Mouse (Mus musculus) large intestine, adult 2 months (tissue): ENCODE results near the gene Trp53rkb. TPM values are rescaled to one million over a fixed set of nuclear protein-coding genes. Genes with fewer than 3 reads are reported as not detected.
"Not testable (repeated sequence)": the region's sequence is repeated elsewhere in the genome, so short reads cannot be mapped to it uniquely, and the experiment has no call there.

Experiments
- DNase-seq: peaks from one replicate; pipeline ENCODE4 v3.0.0-alpha.2; 2012; ENCODE audit warnings: low read depth, low spot score
- WGBS: fragments of 180-500 bp; shearing (Covaris S2); methylation state at CpG from one replicate; pipeline ENCODE4 v1.1.7; 2018; 5-methylcytosine and 5-hydroxymethylcytosine counted together
- polyA plus RNA-seq: library from polyadenylated mRNA; depleted of rRNA; stranded (reverse); fragments of >200 nt; gene quantifications from 2 replicates; pipeline ENCODE4 v1.2.3, GENCODE M21; 2012

The Trp53rkb gene
- polyA plus RNA-seq, 1 experiment: 3.6 TPM

DNA sequence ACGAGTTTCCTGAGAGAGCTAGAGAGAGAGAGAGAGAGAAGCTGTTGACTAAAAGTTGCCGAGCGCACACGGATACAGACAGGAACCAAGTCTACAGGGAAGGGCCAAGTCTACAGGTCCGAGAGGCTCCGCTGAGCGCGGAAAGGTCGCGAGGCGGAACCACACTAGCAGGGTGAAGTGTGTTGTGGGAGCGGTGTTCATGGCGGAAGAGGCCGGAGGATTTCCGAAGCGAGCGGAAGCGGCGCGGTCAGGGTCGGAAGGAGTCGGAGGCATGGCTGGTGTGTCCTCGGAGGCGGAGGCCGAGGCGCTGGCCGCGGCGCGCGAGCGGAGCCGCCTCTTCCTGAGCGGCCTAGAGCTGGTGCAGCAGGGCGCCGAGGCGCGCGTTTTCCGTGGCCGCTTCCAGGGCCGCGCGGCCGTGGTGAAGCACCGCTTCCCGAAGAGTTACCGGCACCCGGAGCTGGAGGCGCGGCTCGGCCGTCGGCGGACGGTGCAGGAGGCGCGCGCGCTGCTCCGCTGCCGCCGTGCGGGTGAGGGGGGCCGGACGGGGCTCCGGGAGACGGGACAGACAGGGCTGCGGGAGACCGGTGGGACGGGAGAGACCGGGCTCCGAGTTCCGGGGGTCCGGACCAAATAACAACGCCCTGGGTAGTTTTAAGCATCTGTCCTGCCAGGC, 1.3 kb downstream of the Trp53rkb start:
- WGBS: under 1% methylated on average over 76 of the region's 76 CpGs
- DNase-seq: not testable (repeated sequence)

DNA sequence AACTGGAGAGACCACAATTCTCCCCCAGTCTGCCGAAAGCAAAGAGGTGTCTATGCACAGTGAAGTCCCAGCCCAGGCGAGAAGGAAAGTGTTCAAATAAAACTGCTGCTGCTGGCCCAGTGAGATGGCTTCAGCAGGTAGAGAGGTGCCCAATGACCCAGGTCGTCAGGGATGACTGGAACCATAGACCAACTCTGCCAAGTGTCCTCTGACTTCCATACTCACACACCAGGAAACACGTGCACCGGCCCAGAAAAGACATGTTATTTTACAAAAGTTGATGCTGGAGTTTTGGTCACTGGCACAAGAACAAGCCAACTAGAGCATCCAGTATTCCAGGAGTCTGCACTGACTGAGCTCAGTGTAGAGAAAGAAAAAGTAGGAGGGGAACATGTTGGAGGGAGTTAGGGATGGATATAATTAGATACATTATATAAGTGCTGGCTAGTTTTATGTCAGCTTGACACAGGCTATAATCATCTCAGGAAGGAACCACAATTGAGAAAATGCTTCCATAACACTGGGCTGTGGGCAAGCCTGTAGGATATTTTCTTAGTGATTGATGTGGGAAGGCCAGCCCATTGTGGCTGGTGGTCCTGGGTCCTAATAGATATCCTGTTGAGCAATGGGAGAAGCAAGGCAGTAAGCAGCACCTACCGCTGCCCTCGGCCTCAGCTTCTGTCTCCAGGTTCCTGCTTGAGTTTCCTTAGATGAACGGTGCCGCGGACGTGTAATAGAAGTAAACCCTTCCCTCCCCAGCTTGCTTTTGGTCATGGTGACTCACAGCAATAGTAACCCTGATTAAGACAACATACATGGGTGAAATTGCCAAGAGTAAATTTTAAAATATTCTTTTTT, 7.5 kb downstream of the Trp53rkb start:
- 78% methylated on average over 11 of the region's 11 CpGs for WGBS

DNA sequence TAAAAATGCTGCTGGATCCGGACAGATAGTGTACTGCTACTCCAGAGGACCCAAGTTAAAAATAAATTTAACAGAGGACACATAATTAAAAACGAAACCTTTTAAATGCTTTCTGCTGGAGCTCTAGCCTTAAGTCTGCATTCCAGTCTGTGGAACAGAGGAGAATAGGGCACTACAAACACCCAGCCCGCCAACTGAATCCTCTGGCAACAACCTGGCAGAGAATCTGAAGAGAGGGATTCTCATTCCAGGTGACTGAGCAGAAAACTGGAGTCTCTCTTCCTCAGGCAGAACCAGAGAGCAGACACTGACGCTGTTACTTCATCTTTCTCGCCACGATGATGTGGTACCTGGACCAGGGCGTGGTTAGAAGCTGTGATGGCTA, 8.1 kb downstream of the Trp53rkb start:
- no peak for DNase-seq
- WGBS: 79% methylated on average over 7 of the region's 7 CpGs

More for the DNA sequence above, 7.5 kb downstream of the Trp53rkb start:
- no peak for DNase-seq

DNA sequence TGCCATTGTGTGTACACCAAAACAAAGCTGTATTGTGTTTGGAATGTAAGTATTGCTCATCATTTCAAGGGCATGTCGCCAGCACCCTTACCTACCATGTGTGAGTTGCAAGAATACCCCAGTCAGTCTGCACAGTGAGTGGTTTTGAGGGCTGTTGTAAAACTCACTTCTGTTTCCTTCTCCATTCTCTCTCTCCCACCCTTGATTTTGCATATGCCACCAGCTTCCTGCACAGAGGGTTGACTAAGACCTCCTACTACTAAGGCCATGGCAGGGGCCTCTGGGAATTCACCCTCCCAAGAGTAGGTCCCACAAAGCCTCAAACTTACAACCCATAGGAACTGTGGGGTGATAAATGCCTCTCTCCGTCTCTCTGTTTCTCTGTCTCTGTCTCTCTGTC, 9.1 kb downstream of the Trp53rkb start:
- no peak for DNase-seq
- WGBS: 68% methylated on average over 2 of the region's 2 CpGs

DNA sequence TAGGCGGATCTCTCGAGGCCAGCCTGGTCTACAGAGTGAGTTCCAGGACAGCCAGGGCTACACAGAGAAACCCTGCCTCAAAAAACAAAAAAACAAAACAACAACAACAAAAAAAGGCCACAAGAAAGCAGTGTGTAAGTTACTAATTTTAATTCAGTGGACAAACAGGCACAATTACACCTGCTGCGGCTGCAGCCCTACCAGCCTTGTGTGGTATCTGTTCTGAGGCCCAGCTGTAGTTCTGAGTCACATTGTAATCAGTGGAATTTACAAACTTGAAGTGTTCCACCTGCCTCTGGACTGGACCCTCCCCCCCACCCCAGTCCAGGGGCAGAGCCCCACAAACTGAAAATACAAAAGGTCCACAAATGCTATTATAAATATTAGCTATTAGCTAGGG, 11.0 kb downstream of the Trp53rkb start:
- no peak for DNase-seq
- WGBS: 92% methylated on average over 3 of the region's 3 CpGs

DNA sequence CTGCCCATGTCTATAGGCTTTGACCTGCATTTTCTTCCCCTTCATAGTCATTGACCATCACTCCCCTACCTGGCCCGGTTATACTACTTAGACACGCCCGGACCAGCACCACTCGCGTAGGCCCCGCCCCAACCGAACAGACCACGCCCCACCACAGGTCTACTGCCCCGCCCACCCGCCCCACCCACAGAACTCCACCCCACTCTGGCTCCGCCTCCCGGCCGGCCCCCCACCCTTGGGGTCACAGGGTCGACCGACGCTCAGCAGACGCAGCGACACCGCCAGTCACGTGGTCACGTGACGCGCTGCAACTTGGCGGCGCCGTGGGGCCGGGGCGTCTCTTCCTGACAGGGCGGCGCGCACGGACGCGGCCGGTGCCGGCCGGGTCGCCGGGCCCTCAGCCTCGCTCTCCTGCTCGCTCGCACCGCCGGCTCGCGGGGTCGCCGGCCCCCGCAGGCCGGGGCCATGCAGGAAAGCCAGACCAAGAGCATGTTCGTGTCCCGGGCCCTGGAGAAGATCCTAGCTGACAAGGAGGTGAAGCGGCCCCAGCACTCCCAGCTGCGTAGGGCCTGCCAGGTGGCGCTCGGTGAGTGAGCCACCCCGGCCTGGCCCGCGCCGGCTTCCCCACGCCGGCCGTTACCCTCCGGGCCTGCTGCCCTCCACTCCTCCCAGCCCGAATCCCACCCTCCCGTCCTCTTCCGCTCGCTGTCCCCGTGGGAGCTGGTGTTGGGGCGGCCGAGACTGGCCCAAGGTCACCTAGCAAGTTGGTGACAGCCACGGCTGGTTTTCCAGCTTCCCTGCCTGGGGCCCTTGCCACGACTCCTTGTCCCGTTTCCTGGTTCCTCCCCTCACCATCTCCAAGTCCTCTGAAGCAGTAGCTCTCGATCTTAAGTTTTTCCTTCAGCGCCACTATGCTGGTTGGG, 13.2 kb downstream of the Trp53rkb start, which contains the start of gene Arfgef2:
TSS of gene Arfgef2 (plus strand) at position 339 of the 923 bp plus-strand sequence.
- under 1% methylated on average over 76 of the region's 76 CpGs for WGBS

DNA sequence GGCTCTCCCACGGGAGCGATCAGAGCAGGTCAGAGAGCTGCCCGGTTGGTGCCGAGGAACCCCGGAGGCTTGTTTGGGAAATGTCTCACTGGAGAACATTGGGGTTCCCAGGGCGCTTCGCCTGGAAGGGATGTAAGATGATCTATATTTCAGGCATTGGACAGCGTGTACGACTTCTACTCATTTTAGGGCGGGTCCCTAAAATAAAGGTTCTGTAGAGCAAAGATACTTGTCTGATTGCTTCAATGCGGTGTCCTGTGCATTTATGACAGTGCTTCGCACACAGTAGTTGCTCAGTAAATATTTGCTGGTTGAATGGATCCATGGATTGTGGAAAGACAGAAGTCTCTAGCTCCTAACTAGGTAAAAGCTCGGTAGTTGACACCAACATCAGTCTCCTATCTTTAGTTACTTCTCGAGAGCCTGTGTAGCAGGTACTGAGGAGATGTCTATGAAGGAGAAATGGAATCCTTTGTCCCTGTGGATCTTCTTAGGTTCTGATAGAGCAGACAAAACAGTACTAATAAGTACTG, 13.9 kb downstream of the Trp53rkb start:
- whole genome bisulfite sequencing: 7% methylated on average over 14 of the region's 14 CpGs
- no peak for DNase-seq

More for the DNA sequence above, 13.2 kb downstream of the Trp53rkb start, which contains the start of gene Arfgef2:
- DNase-seq: peak; percentile 57

DNA sequence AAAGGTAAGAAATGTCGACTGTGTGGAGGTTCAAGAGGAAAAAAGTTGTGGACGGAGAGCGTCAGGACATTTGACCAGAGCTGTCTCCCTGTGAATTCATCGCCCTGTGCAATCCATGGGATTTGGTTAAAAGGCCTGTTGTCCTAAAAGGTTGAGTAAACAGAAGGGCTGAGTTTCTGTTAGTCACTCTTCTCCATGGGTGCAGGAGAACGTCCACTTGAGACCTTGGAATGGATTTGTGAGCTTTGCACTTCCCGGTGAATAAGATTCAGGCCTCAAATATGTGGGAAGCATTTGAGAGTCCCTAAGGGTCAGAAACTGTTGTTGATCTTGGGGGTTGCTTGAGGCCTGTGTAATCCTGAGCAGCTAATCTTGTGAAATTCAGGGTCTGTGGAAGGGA, 14.5 kb downstream of the Trp53rkb start:
- 55% methylated on average over 6 of the region's 6 CpGs for WGBS
- DNase-seq: no peak

DNA sequence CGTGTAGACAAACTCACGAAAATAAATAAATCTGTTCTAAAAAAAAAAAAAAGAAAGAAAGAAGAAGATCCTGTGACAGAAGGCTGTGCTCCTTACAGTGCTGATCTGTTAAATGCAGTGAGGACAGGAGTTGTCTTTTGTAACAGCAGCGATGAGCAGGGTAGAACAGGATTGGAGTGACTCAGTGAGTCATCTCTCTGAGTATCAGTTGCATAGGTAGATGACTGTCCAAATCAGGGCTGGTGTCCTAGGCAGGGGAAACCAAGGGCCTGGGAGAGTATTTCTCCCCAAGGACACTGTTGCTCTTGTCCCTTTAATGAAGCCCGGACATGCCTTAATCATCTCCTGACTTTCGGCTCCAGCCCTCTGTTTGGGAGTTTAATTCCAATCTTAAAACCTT, 17.2 kb downstream of the Trp53rkb start:
- WGBS: 90% methylated on average over 5 of the region's 5 CpGs
- DNase-seq: no peak

DNA sequence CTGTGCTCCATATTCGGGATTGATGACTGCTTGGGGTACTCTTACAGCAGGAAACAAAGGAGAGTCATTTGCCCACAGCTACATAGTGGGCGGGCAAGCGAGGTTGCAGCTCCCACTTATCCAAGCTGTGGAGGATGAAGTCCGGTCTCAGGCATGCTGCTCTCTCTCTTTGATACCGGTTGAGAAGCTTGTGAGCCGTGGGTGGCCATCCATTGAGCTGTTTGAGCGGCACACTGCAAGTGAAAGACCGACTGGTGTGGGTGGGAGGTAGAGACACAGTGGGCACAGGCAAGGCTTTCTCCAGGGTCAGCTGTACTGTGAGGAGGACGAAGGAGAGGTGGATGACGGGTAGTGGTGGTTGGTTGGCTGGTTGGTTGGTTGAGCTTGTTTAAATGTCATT, 18.5 kb downstream of the Trp53rkb start:
- WGBS: 94% methylated on average over 10 of the region's 10 CpGs
- DNase-seq: no peak

DNA sequence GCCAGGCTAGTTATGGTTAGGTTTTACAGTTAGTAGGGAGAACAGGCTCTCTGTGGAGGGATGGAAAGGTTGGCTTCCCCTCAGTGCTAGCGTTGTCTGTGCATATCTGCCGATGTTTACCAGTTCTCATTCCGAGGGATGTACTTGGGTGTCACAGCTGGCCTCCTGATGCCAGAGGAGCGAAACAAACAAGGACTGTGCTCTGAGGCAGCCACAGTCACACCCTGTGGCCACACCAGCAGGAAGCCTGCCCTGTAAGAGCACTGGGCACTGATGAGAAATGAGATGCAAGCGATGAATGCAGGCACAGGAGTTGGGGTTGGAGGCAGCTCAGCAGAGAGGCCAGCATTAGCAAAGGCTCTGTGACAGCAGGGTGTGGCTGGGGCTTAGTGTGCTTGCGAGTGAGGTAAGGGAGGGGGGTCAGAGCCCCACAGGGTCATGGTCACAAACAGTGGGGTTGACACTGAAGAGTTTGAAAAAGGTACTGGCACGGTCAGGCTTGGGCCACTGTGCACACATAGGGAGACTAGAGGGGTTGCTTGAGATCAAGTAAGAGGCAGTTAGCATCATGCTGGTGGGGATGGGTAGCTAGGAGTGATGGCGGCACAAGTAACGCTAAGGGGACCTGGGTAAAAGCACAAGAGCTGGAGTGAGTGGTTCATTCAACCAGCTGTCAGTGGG, 26.3 kb downstream of the Trp53rkb start:
- 84% methylated on average over 9 of the region's 9 CpGs for WGBS
- DNase-seq: no peak

DNA sequence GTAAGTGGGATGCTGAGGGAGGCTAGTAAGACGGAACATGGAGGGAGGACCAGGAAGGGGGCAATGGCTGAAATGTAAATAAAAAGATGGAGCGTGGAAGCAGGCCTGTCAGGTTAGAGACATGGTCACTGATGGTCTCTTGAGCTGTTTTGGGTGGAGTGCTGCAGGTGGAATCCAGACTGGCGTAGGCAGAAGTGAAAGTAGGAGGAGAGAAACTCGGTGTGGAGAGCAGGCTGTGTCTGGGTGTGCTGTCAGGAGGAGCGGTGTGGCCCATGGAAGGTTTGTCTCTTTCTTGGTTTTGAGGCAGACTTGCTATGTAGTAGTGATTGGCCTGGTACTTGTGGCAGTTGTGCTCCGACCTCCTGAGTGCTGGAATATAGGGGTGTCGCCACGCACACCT, 27.5 kb downstream of the Trp53rkb start:
- DNase-seq: no peak
- WGBS: 78% methylated on average over 8 of the region's 8 CpGs

DNA sequence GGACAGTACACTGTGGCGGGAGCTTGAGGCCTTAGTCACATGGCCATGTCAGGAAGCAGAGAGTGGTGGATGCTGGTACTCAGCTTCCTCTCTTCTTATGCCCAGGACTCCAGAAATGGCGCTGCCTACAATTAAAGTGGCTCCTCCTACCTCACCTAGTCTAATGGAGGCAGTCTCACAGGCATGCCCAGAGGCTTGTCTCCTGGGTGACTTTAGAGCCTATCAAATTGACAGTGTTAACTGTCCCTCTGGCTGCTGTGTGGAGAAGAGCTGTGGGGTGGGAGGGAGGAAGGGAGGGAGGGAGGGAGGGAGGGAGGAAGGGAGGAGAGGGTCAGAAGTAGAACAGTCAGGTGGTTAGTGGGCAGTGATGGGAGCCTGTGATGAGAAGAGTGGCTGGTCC, 28.5 kb downstream of the Trp53rkb start:
- 48% methylated on average over 2 of the region's 2 CpGs for WGBS

DNA sequence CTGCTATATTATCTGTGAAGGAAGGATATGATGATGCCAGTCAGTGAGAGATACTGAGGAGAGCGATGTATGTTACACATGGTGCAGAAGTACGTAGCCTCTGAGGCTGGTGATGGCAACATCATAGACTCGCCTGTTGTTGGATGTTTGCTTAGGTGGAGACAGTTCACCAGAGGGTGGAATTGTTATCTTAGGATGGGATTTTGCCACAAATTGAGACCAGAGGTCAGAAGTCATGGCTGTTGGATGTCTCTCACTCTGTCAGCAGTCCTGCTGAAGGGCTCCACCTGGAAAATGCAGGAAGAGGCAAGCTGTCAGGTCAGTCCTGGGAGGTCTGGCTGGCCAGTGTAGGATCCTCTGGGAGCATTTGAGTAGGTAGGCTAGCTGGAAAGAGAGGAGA, 29.1 kb downstream of the Trp53rkb start:
- 69% methylated on average over 3 of the region's 3 CpGs for WGBS
- no peak for DNase-seq

More for the DNA sequence above, 28.5 kb downstream of the Trp53rkb start:
- DNase-seq: no peak

DNA sequence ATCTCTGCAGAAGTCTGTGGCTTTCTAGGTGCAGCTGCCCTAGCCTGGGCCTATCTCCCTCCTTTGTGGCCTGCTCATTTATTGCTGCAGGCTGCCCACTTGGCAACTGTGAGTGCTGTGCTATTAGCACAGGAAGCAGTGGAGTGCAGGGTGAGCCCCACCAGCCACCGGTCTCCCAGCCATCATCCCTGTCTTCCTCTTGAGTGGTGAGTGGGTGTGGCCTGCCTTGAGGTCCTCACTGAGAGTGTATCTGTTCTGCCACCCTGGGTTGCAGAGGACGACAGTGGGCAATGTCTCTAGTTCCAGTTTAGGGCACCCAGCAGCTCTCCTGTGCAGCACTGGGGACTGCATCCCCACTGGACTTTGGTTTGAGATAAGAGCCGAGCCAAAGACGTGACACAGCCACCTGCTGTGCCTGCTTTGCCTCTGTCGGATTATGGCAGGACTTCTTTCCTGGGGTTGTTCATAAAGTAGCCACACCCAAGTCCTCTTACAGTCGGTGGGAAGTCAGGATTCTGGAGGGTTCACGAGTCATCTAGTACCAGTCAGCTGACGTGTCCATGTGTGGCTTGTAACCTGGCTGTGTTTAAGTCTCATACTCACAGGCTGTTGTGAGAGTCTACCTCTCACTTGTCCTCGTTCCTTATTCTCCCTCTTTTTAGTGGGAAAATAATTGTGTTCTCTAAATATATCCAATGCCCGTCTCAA, 29.9 kb downstream of the Trp53rkb start:
- WGBS: 27% methylated on average over 10 of the region's 10 CpGs
- no peak for DNase-seq

DNA sequence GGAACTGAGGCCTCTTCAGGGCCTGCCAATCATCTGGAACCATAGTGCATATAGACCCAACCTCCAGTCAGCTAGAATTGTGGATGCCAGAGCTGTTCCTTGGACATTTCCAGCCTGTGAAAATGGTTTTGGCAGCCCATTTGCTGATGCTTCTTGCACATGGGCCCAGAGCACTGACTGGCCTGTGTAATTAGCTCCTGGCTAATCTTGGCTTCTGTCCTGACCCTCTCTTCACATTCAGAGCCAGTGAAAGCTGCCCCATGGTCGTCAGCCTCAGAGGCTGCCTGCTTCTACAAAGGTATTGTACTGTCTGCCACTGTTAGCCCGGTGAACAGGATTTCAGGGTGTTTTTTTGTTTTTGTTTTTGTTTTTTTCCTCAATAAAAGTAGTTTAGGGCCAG, 30.6 kb downstream of the Trp53rkb start:
- WGBS: 77% methylated on average over 2 of the region's 2 CpGs
- DNase-seq: no peak

DNA sequence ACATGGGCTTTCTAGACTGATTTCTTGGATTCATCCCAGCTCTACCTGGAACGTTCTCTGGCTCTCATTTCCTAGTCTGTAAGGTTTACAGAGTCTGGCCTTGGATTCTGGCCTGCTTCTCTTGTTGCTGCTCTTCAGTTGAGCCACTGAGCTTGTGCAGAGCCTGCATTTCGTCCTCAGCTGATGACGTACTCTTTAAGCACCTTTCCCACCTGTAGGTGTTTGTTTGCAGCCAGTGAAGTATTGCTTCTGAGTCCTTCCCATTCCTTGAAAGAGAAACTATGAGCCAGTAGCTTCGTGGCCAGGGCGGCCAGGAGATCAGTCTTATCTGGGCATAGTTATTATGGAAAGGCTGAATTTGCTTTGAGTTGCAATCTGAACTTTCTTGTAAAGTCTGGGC, 32.1 kb downstream of the Trp53rkb start:
- no peak for DNase-seq
- 56% methylated on average over 5 of the region's 5 CpGs for WGBS

DNA sequence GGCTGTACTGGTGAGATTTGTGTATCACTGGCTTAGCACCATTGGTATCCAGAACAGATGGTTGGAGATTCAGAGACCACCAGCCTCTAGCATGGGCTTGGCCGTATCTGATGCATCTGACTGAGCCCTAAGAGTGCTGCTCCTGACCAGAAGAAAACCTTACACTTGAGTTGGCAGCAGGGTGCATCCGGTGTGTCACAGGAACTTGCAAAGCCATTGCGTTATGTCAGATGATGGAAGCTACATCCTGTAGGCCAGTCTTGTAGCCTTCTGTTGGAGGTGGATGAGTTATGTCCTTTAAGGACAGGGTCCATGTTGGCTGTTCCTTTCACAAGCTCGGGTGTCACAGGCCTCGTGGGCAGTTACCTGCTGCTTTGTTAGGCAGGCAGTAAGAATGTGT, 32.7 kb downstream of the Trp53rkb start:
- DNase-seq: no peak
- 94% methylated on average over 5 of the region's 5 CpGs for WGBS
